Mouse (Mus musculus): Measurements from ENCODE around the gene Atxn7l1. TPM values are rescaled to one million over a fixed set of nuclear protein-coding genes. Genes with fewer than 3 reads are reported as not detected.
A peak's percentile ranks its signal among the peaks of the same experiment; 100 is the strongest.

The Atxn7l1 gene
- total and polyA plus RNA-seq, 2 experiments from 2014 or later: 20.9 to 27.8 TPM

GRCm38 (mm10) chr12:33267965-33268364, 120.5 kb downstream of the Atxn7l1 start:
- 69% methylated on average over 4 of the region's 4 CpGs for WGBS
- peak; percentile 52 for DNase-seq (ENCODE audit: low spot score)
- H3K27ac ChIP-seq (ENCODE audit: low read depth, low read length): no peak overlapping the region

GRCm38 (mm10) chr12:33269743-33270142, 122.2 kb downstream of the Atxn7l1 start:
- 74% methylated on average over 5 of the region's 5 CpGs for WGBS
- Histone ChIP-seq H3K36me3 (ENCODE audit: insufficient read depth, low read length) (no peaks in the 10 kb centered on the region), H3K4me2 (ENCODE audit: low read depth, low read length, poor library complexity, severe bottlenecking) (no peak overlapping the region), H3K9me3 (ENCODE audit: low read length) (no peaks in the 10 kb centered on the region), H3K9ac (replicated peaks; ENCODE audit: low read length, poor library complexity, severe bottlenecking) (no peak overlapping the region), H3K27ac (ENCODE audit: low read depth, low read length) (no peak overlapping the region), H3K4me3 (ENCODE audit: low read depth, low read length) (no peak overlapping the region), H3K4me1 (ENCODE audit: insufficient read depth, low read length) (no peaks in the 10 kb centered on the region), H3K27me3 (ENCODE audit: insufficient read depth, low read length) (no peaks in the 10 kb centered on the region)
- peak; percentile 77 for DNase-seq (ENCODE audit: low spot score)
- peak; percentile 71 for TF ChIP-seq CTCF (IDR thresholded peaks at IDR 0.05)
- no peak for ATAC-seq (ENCODE audit: low FRiP score)

More at GRCm38 (mm10) chr12:33267965-33268364, 120.5 kb downstream of the Atxn7l1 start:
- H3K4me1 ChIP-seq (ENCODE audit: insufficient read depth, low read length): no peaks in the 10 kb centered on the region
- H3K4me2 ChIP-seq (ENCODE audit: low read depth, low read length, poor library complexity, severe bottlenecking): no peak overlapping the region
- H3K9ac ChIP-seq (replicated peaks; ENCODE audit: low read length, poor library complexity, severe bottlenecking): no peak overlapping the region
- ATAC-seq (ENCODE audit: low FRiP score): no peak
- H3K4me3 ChIP-seq (ENCODE audit: low read depth, low read length): no peak overlapping the region
- TF ChIP-seq CTCF (IDR thresholded peaks at IDR 0.05): no peak
- H3K9me3 ChIP-seq (ENCODE audit: low read length): no peaks in the 10 kb centered on the region
- H3K36me3 ChIP-seq (ENCODE audit: insufficient read depth, low read length): no peaks in the 10 kb centered on the region
- H3K27me3 ChIP-seq (ENCODE audit: insufficient read depth, low read length): no peaks in the 10 kb centered on the region

GRCm38 (mm10) chr12:33271865-33272264, 124.4 kb downstream of the Atxn7l1 start:
- H3K27me3 ChIP-seq (ENCODE audit: insufficient read depth, low read length): no peaks in the 10 kb centered on the region
- ATAC-seq (ENCODE audit: low FRiP score) (no peak), DNase-seq (ENCODE audit: low spot score) (peak; percentile 25)
- 69% methylated on average over 12 of the region's 12 CpGs for WGBS
- no peak overlapping the region for H3K4me3 ChIP-seq (ENCODE audit: low read depth, low read length)
- no peak overlapping the region for H3K27ac ChIP-seq (ENCODE audit: low read depth, low read length)
- no peaks in the 10 kb centered on the region for H3K36me3 ChIP-seq (ENCODE audit: insufficient read depth, low read length)
- TF ChIP-seq CTCF (IDR thresholded peaks at IDR 0.05): no peak
- no peaks in the 10 kb centered on the region for H3K9me3 ChIP-seq (ENCODE audit: low read length)
- no peaks in the 10 kb centered on the region for H3K4me1 ChIP-seq (ENCODE audit: insufficient read depth, low read length)
- H3K4me2 ChIP-seq (ENCODE audit: low read depth, low read length, poor library complexity, severe bottlenecking): no peak overlapping the region
- H3K9ac ChIP-seq (replicated peaks; ENCODE audit: low read length, poor library complexity, severe bottlenecking): no peak overlapping the region

GRCm38 (mm10) chr12:33272441-33272840, 124.9 kb downstream of the Atxn7l1 start:
- H3K4me3 ChIP-seq (ENCODE audit: low read depth, low read length): no peak overlapping the region
- H3K4me2 ChIP-seq (ENCODE audit: low read depth, low read length, poor library complexity, severe bottlenecking): no peak overlapping the region
- H3K27ac ChIP-seq (ENCODE audit: low read depth, low read length): no peak overlapping the region
- no peaks in the 10 kb centered on the region for H3K36me3 ChIP-seq (ENCODE audit: insufficient read depth, low read length)
- 56% methylated on average over 9 of the region's 9 CpGs for WGBS
- TF ChIP-seq CTCF (IDR thresholded peaks at IDR 0.05): no peak
- H3K27me3 ChIP-seq (ENCODE audit: insufficient read depth, low read length): no peaks in the 10 kb centered on the region
- no peak overlapping the region for H3K9ac ChIP-seq (replicated peaks; ENCODE audit: low read length, poor library complexity, severe bottlenecking)
- DNase-seq (ENCODE audit: low spot score): no peak
- no peak for ATAC-seq (ENCODE audit: low FRiP score)
- H3K4me1 ChIP-seq (ENCODE audit: insufficient read depth, low read length): no peaks in the 10 kb centered on the region
- H3K9me3 ChIP-seq (ENCODE audit: low read length): no peaks in the 10 kb centered on the region

- TF ChIP-seq CTCF (IDR thresholded peaks at IDR 0.05): peak; percentile 2; the same call in 1 of the 2 replicates
- H3K9me3 ChIP-seq (ENCODE audit: low read length): no peaks in the 10 kb centered on the region
- 62% methylated on average over 4 of the region's 4 CpGs for WGBS
- no peak overlapping the region for H3K27ac ChIP-seq (ENCODE audit: low read depth, low read length)
- no peaks in the 10 kb centered on the region for H3K4me1 ChIP-seq (ENCODE audit: insufficient read depth, low read length)
- H3K4me3 ChIP-seq (ENCODE audit: low read depth, low read length): no peak overlapping the region
- ATAC-seq (ENCODE audit: low FRiP score) (no peak), DNase-seq (ENCODE audit: low spot score) (no peak)
- H3K27me3 ChIP-seq (ENCODE audit: insufficient read depth, low read length): no peaks in the 10 kb centered on the region
- no peak overlapping the region for H3K4me2 ChIP-seq (ENCODE audit: low read depth, low read length, poor library complexity, severe bottlenecking)
- H3K36me3 ChIP-seq (ENCODE audit: insufficient read depth, low read length): no peaks in the 10 kb centered on the region
- H3K9ac ChIP-seq (replicated peaks; ENCODE audit: low read length, poor library complexity, severe bottlenecking): no peak overlapping the region
Measured at GRCm38 (mm10) chr12:33273147-33273546, 125.7 kb downstream of the Atxn7l1 start.

GRCm38 (mm10) chr12:33273668-33274067, 126.2 kb downstream of the Atxn7l1 start:
- WGBS: 91% methylated on average over 9 of the region's 9 CpGs
- Histone ChIP-seq H3K4me3 (ENCODE audit: low read depth, low read length) (no peak overlapping the region), H3K9ac (replicated peaks; ENCODE audit: low read length, poor library complexity, severe bottlenecking) (no peak overlapping the region), H3K27ac (ENCODE audit: low read depth, low read length) (no peak overlapping the region), H3K4me2 (ENCODE audit: low read depth, low read length, poor library complexity, severe bottlenecking) (no peak overlapping the region), H3K36me3 (ENCODE audit: insufficient read depth, low read length) (no peaks in the 10 kb centered on the region), H3K27me3 (ENCODE audit: insufficient read depth, low read length) (no peaks in the 10 kb centered on the region), H3K4me1 (ENCODE audit: insufficient read depth, low read length) (no peaks in the 10 kb centered on the region), H3K9me3 (ENCODE audit: low read length) (no peaks in the 10 kb centered on the region)
- TF ChIP-seq CTCF (IDR thresholded peaks at IDR 0.05): no peak
- ATAC-seq (ENCODE audit: low FRiP score): no peak
- DNase-seq (ENCODE audit: low spot score): no peak
